Mouse (Mus musculus): ENCODE measurements around the gene Fgfr2.

DNA sequence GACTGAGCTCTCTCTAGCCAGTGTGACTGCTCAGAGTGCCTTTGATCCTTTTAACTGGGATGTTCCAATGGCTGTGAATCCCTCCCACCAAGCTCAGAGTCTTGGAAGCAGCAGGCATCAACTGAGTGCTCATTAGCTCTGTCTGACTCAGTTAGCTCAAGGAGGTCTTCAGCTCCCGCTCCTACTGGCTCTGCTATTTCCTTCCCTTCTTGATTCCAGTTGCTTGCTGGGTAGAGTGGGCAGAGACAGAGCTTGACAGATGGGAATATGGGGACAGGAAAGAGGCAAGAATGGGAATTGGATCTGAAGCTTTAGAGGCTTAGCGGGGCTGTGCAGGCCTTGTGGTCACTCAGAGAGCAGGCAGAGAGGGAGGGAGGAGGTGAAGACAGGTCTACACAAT lies 948.9 kb downstream of the Fgfr2 start:
- TF ChIP-seq CTCF (IDR thresholded peaks at IDR 0.05; ENCODE audit: insufficient read depth, low read length), result no peak
- TF ChIP-seq POLR2A (IDR thresholded peaks at IDR 0.05; ENCODE audit: borderline replicate concordance, extremely low read depth, low read depth, low read length), result no peak
